Mouse (Mus musculus): ENCODE results near the gene Chit1.
A peak's percentile ranks its signal among the peaks of the same experiment; 100 is the strongest.

Chit1 gene

DNA sequence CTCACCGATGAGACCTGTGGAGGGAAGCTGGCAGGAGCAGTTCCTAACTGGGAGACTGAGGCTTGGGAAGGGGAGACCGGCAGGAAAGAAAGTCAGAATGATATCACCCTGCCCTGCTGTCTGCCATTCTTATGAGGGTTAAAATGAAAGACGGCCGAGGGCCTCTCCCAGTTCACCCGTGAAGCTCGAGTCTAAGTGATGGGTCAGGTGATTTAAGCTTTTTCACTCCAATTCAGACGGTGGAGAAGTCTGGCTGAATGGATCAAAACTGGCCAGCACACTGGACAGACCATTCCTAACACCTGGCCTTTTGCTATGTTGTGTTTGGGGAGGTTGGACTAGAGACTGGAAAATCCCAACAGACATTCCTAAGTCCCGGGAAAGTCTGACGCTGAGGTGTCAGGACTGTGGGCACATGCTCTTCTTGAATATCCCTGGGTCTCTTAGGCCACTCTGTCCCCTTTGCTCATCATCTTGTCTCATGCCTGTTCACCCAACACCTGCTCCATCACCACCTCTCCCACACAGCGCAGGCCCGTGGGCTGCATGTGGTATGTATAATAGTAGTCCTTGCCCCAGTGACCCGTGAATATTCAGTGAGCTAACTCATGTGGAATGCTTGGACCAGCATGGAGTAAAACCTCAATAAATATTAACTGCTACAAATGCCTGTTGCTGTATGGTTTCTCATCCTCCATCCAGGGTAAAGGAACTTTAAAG lies 11.4 kb upstream of the Chit1 start:
- no peak for DNase-seq

DNA sequence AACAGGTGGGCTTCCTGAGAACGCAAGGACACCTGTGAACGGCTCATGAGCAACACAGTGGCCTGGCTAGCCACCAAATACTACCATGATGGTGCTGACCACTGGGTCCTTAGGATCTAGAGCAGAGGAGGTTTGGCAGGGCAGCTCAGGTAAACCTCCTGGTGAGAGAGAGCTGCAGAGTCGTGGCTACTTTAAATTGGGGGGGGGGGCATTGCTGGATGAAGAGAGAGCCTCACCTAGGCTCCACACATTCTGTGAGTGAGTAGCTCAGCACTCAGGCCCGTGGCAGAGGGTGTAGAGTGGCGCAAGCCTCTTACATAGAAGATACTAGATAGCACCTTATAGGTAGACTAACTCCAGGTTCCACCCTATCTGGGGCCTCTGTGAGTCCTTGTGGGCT lies 10.6 kb upstream of the Chit1 start:
- DNase-seq = no peak

GRCm38 (mm10) chr1:134100928-134101327 lies 10.1 kb upstream of the Chit1 start:
- DNase-seq = no peak

DNA sequence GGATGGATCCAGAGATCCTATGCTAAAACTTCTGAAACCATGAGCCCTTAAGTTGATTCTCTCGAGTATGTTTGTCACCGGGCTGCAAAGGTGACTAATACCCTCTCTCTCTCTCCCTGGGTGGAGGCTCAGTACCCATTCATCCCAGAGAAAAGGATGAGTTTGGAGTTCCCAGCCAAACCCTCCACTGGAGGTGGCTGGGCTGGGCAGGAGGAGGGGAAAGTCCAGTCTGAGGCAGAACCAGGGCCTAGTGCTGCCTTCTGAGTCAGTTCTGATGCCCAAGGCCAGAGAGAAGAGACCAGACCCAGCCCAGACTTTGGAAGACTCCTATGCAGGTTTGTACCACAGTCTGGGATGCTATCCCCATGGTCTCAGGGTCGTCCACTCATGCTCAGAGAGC lies 9.4 kb upstream of the Chit1 start:
- no peak for DNase-seq

GRCm38 (mm10) chr1:134103861-134104260 lies 7.2 kb upstream of the Chit1 start:
- no peak for DNase-seq

DNA sequence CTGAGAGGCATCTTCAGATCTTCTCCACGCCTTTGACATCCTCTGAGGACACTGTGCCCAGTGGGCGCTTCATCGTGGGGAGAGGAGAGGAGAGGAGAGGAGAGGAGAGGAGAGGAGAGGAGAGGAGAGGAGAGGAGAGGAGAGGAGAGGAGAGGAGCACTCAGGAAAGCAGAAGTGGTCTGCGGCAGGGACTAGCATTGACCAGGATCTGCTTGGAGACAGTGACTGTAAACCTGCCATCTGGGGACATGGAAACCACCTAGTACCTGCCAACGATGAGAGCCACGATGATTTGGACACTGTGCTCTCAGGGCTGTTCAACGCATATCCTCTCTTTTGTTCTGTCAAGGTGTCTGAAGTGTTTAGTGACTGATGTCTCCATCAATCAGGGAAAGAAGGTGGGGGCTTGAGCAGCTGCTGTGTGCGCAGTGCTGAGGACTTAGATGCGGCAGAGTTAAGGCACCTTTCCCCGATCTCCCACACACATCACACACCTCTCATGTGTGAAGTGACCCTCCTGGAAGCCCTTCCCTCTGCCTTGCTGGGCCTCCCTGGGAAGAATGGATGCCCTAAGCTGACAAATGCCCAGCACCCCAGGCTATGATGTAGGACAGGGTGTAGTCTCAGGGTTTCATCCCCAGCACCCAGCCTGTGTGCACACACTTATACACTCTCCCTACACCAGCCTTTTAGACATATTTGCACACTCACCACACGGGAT lies 5.8 kb upstream of the Chit1 start:
- no peak for DNase-seq

DNA sequence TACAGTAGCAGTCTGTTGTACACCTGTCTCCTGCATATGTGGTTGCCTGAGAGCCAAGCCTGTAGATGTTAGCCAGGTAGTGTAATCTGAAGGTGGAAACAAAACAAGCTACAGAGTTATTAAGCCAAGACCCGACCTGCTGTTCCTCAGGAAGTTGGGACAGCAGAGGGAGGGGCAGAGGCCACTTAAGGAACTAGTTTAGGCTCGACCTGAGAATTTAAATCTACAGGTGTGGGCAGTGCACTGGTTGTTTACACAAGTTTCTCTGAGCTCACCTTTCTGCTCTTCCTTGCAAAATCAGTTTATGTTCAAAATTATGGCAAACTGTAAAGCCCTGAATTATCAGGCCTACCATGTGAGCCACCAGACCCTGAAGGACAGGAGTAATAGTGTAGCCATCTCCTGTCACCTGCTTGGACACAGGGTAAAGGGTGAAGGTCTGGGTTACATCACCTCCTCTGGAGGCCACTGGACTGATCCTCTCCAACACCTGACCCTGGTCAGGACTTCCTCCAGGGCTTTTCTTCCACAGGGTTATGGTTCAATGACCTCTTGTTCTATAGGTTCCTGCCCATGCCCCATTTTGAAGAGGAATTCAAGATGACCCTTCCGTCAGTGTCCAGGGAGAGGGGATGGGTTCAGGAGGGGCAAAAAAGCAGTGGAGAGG lies 5.1 kb upstream of the Chit1 start:
- DNase-seq = no peak

DNA sequence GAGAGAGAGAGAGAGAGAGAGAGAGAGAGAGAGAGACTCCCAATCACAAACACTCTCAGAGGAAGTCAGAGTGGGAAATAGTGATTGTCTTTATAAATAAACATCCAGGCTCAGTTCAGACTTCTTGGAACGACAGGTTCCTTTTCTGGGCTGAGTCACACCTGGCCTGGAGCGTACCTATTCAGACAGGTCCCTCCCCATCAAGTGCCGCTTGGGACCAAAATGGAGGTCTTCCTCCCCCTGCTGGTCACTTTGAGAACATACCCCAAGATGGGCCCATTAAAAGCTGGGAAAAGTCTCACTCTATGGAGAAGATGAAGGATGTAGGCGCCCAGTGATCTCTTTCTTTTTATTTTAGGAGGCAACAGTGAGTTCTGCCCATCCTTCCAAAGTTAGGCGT lies 4.3 kb upstream of the Chit1 start:
- DNase-seq = peak; percentile 77

DNA sequence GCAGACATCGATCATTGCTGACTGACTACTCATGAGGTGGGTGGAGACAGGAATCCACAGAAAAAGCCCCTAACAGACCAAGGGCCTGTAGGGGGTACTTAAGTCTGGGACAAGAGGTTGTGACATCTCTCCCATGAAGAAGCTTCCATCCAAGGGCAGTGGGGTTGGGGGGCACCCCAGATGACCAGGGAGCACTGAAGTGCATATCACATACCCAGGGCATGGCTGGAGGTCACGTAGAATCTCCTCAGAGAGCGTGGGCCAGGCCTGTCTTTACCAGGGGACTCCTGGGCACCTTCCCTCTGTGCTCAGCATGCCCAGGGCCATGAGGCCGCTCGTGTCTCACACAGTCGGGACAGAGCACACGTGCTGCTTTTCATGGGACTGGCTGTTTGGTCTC lies 3.3 kb upstream of the Chit1 start:
- no peak for DNase-seq

DNA sequence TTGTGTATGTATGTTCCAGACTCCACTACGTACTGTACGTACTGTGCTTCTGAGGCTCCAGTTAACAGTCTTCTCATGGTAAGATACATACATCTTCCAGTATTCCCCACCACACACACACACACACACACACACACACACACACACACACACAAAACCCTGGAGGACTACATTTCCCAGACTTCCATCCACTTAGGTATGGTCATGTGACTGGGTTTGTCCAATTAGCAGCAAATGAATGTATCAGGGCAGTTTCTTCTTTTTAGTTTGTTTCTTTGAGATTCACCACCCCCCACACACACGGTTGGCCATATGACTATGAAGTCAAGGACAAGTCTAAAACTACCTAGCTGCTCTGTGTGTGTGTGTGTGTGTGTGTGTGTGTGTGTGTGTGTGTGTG lies 1.0 kb upstream of the Chit1 start:
- no peak for DNase-seq

GRCm38 (mm10) chr1:134110449-134110848 lies 593 bp upstream of the Chit1 start:
- no peak for DNase-seq

DNA sequence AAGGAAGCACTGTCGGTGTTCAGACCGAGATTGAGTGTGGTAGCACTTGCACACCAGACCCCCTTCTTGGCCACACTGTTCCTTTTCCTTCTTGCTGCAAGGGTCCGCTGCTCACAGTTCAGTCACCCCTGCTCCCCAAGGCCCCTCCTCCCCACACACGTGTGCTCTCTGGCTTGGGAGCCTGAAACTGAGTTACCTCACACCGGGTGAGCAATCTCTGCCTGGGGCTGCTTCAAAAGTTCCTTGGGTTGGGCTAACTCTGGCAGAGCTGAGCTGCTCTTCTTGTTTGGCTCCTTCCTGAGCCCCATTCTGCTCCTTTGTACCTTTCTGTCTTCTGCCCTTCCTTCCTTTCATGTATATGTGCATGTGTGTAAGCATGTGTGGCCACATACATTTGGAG lies 2.5 kb downstream of the Chit1 start:
- DNase-seq = no peak

GRCm38 (mm10) chr1:134114018-134114417 lies 3.0 kb downstream of the Chit1 start:
- no peak for DNase-seq

GRCm38 (mm10) chr1:134114730-134115129 lies 3.7 kb downstream of the Chit1 start:
- DNase-seq = no peak

GRCm38 (mm10) chr1:134115424-134115823 lies 4.4 kb downstream of the Chit1 start:
- no peak for DNase-seq

GRCm38 (mm10) chr1:134117110-134117509 lies 6.1 kb downstream of the Chit1 start:
- DNase-seq = no peak

DNA sequence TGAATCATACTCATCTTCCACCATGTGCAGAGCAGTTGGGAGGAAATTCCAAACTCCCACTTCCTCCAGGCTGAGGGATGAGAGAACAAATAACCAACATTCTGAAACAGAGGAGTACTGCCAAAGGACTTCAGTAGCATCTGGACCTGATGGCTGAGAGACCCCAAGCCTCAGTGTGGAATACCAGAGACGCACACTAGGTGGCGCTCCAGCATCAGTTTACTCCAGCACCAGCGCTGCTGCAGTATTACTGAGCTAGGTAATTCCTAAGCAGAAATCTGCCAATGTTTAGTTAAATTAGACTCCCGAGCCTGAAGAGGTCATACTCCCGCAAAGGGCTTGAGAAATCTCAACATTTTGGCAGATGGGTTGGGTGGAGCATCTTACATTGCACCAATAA lies 9.1 kb downstream of the Chit1 start:
- DNase-seq = peak; percentile 84

GRCm38 (mm10) chr1:134122195-134122594 lies 11.2 kb downstream of the Chit1 start:
- DNase-seq = peak; percentile 42

GRCm38 (mm10) chr1:134133316-134133715 lies 22.3 kb downstream of the Chit1 start:
- no peak for DNase-seq

DNA sequence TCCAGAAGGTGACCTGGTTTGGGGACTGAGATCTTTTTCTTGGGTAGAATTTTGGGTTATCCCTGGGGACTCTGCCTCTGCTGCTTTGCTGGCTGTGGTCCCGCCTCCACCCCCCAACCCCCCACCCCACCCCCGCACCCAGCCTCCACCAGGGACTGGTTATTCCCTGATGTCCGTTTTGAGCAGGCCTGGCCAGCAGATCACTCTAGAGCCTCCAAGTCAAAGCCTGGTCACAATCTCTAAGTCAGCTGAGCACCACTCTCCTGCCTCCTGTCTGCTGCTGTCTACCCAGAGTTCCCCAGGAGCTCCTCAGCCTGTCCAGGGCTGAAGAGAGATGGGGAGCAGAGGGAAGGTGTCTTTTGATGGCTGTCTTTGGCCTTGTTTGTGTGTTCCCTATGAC lies 25.3 kb downstream of the Chit1 start:
- no peak for DNase-seq

DNA sequence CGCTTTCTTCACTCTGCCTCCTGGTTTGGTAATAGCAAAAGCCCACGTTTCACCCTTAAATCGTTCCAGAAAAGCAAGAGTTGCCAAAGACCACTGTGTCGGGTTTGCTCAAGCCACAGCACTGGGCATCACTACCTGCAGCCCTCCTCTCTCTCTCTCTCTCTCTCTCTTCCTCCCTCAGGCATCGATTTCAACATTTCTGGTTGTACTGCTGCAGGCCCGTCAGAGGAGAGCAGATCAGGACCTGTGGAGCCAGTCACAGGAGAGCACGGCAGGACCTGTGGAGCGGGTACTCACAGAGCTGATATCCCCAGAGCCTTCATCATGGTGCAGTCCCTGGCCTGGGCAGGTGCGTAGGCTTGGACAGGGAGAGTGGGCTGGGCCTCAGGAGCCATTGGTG lies 27.4 kb downstream of the Chit1 start:
- no peak for DNase-seq

GRCm38 (mm10) chr1:134142363-134142794 lies 31.3 kb downstream of the Chit1 start:
- no peak for DNase-seq

DNA sequence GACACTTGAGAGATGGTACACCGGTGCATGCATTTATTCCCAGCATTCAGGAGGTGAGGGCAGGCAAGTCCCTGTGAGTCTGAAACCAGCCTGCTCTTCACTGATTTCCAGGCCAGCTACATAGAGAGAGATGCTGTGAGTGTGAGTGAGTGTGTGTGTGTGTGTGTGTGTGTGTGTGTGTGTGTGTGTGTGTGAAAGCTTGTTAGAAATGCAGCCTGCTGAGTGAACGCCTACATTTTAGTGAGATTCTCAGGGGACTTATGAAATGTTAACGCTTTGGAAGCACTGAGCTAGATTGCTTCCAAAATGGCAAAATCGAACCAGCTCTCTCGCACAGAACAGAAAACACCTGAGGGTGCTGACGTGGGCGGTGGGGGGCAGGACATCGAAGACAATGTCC lies 35.0 kb downstream of the Chit1 start:
- no peak for DNase-seq

GRCm38 (mm10) chr1:134150076-134150475 lies 39.0 kb downstream of the Chit1 start:
- no peak for DNase-seq

All from thymus, postnatal 14 days (tissue).